Mouse (Mus musculus) mouse embryonic stem cell (cell line): Measurements from ENCODE around the gene Tmem45b.
"Not testable (repeated sequence)": the region's sequence is repeated elsewhere in the genome, so short reads cannot be mapped to it uniquely, and the experiment has no call there.

ENCODE experiments used
- in situ Hi-C, 2 experiments: fragments of 300-500 bp; cut with MboI; formaldehyde crosslinking; loops; 1 replicate in 1 of 2; 3 replicates in 1 of 2; pipeline ENCODE4 v1.14.3; 2019 to 2020; ENCODE audit warnings: low sequenced_read_pairs in 2 of 2, low pct_unique_long_range_greater_than_20kb in 1 of 2, mixed read lengths in 1 of 2; ENCODE audit not compliant: unreplicated experiment in 1 of 2

Gene Tmem45b

DNA sequence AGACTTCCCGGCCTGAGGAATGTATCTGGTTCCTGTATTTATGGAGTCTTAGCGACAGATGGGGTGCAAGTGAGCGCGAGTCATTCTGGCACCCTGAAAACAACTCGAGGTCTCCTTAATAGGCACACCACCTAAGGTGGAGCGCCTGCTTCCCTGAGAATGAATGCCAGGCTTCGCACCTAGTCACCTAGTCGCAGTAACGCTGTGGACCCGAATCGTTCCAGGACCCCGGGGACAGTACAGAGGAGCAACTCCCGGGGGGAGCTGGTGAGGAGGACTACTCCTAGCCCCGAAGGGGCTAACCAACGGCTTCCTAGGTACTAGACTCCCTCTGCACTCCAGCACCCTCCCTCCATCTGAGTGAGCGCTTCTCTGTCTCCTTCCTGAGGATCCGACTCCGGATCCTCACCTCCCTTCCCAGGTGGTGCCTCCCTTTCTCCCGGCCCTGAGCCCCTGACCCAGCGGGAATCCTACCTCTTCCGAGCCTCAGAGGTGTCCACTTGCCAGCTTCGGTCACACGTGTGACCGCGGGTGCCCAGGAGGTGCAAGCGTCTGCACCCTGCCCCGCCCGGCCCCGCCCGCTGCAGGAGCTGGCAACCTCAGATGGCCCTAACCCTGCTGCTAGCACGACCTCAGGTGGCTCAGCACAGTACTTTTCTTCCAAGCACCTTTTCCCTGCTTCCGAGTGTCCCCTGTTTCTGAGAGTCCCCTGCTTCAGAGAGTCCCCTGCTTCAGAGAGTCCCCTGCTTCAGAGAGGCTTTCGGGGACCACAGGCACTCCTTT lies at the start of gene Tmem45b:
Gene Tmem45b (minus strand): TSS at position 771 of the 783 bp plus-strand sequence.
- in situ Hi-C loops: no loop called here

DNA sequence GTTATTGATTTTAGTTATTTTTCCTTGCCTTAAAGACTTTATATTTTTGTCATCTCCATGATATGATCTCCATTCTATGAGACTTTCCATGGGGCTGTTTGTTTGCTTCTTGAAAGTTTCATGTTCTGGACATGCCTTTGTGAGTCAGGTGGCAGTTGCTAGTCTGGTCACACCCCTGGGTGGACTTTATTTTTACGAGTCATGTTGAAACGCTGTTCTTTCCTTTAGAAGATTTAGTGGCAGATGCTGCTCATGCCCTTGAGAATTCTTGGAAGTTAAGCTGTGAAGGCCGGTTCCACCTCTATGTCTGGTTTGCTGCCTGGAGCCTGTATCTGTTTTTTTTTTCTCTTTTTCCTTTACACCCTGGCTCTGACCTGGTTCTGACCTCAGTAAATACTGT lies 43.9 kb upstream of the Tmem45b start:
- in situ Hi-C loops: no loop called here

DNA sequence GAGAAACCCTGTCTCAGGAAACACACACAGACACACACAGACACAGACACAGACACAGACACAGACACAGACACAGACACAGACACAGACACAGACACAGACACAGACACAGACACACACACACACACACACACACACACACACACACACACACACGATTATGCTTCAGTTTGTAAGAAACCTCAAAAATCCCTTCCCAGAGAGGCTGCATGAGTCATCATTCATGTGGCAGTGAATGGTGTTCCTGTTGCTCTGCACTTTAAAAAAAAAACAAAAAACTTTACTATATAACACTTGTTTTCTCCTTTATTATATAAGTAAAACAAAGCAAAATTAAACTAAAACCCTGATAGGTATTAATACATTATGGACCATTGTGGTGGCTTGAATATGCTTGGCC lies 37.0 kb upstream of the Tmem45b start:
- in situ Hi-C loops: not testable (repeated sequence)

DNA sequence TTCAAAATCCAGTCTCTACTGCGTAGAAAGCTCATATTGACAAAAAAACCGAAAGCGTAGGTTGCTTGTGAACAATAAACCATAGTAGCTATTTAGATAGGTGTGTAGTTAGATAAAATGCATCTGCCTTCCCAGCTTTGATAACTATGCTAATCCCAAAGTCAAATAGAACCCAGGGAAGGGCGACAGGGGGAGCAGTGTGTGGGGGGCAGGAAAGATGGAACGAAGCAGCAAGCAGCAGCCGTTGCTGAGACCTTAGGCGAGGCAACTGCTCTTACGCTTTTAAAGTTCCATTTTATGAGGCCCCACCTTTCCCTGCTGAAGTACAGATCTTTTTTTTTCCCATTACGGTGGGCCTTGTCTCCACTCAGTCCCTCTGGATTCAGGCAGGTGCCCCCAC lies 1.1 kb downstream of the Tmem45b start:
- in situ Hi-C loops: no loop called here

DNA sequence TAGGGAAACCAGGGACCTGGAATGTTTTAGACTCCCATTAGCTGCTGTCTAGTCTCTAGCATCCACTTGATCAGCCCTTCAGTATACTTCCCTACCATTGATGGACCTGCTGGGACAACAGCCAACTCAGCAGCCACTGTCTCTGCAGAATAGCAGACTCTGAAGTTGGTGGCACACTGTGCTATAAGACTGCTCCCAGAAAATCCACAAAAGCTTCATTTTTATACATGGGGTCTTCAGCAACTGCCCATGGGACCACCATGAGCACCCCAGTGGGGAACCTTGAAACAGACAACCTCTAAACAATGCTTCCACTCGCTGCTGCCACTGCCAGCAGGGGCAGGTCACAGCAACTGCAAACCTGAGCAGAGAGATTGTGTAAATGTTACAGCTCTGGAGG lies 9.9 kb downstream of the Tmem45b start:
- in situ Hi-C loops: no loop called here

DNA sequence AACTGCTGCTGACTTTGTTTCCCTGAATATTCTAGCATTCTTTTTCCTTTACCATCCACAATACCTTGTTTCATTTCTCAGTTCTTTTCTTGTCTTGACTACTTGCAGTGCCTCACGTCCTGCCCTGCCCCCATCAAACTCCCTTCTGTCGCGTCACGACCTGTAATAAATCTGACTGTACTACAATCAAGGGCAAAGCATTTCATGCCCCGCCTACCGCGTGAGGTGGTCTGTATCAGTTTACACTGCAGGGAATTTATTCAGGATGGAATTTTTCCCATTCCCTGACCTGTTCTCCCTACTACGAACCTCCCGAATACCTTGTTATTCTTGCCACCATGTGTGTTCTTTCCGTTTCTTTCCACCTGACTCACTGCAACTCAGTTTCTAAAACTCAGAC lies 12.1 kb downstream of the Tmem45b start:
- in situ Hi-C loops: no loop called here

DNA sequence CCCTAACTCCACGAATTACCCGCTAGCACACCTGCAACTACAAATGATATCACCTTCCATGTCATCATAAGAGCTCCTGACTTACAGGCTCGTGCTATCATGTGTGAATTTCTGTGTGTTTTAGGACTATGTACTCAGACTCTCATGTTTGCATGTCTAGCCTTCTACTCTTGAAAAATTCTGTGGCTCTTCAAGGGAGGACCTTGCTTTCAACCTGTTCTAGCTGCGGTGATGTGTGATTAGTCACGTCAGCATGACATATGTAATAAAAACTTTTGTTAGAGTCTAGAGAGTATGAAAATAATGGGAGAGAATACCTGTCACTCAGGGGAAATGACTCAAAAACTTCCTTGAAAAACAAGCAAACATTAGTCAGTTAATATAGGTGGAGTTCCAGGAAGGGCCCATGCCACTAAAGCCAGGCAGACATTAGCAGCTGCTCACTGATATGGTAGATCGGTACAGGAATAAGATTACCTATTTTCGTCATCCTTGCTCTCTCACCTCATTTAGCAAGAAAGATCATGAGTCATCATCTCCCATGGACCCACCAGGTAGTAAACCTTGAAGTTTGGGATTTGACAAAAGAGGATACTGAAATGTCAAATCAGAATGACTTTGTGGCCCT lies 15.0 kb downstream of the Tmem45b start:
- in situ Hi-C loops: no loop called here

DNA sequence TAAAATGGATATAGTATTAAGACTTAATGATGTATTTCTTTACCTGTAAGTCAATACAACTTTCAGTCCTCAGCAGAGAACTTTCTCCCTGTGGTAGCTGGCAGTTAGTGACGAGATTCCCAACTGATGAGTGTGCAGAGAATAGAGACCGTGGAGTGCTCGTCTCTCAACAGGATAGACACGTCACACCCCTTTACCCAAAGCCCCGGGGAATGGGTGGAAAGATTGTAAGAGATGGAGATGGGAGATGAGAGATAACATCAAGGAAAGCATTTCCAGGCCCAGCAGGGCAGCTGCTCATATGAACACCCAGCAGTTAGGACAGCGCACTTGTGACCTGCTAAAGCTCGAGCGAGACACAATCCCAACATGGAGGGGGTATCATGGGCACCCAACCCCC lies 20.0 kb downstream of the Tmem45b start:
- in situ Hi-C loops: no loop called here

DNA sequence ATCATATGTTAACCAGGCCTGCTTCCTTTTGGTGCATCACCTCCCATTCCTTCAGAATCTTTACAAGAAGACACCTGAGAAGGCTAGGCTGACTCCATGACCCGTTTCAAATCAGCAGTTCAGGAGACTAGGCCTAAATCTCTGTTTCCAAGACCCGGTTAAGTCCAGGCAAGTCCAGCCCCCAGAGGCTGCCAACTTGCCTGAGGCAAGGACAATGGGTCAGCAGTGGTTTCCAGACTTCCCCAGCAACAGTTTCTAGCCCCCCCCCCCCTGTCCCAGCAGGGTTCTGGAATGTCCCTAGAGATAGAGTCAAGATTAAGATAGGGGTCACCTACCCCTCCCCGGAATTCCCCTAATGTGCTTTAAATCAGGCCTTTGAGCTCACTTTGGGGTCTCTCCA lies 22.8 kb downstream of the Tmem45b start:
- in situ Hi-C loops: no loop called here

DNA sequence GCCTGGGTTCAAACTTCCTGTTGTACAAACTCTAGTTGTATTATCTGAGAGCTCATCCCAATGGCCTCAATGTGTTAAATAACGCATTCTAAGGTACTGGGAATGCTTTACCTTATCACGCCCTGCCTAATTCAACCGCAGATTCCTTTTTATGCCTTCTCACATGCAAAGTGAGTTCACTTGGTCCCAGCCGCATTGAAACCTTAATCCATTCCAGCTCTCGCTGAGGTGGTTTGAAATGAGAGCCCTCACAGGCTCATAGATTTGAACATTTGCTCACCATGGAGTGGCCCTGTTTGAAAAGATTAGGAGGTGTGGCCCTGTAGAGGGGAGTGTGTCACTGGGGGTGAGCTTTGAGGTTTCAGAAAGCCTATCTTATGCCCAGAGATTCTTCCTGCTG lies 23.9 kb downstream of the Tmem45b start:
- in situ Hi-C loops: no loop called here

DNA sequence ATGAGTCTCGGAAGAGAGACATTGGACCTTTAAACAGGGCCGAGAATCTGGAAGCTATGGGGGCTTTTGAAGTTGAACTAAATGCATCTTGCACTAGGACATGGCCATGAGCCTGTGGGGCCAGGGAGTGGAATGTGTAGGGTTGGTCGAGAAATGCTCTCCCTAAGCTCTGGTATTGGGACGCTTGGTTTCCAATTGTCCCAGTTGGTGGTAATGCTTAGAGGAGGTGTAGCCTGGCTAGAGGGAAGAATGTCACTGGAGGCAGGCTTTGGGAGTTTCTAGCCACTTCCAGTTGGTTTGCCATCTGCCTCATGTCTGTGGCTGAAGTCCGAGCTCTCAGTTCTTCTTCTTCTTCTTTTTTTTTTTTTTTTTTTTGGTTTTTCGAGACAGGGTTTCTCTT lies 24.9 kb downstream of the Tmem45b start:
- in situ Hi-C loops: no loop called here

DNA sequence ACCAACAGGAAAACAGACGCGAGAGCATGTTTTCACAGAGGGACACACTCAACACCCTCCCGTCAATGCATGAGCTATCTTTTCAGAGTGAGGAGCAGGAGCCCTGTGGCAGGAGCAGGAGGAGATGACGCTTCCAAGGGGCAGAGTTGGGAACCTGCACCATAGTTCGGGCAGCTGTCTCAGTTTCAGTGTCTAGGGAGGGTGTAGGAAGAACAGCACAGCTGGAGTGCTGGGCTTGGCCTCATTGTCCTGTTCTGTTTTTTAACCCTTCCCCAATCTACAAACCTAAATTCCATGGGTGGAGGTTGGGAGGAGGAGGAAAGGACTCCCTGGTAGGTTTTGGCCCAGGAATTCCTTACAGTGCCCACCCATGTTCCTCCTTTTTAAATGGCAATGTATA lies 25.4 kb downstream of the Tmem45b start:
- in situ Hi-C loops: no loop called here

DNA sequence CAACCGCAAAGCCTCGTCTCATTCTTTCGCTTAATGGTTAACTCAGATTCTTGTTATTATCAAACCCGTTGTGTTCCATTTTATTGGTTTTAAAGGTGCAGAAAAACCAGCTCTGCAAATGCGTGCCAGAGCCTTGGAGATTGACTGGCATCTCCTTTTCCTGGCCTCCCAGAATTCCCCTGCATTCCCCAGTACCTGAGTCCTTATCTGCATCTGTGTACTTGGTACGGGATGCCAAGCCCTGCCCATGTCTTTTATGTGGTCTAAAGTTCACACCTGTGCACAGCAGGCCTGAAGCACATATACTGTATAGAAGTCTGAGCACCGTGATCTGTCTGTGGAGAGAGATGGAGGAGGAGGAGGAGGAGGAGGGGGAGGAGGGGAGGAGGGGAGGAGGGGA lies 26.4 kb downstream of the Tmem45b start:
- in situ Hi-C loops: no loop called here

DNA sequence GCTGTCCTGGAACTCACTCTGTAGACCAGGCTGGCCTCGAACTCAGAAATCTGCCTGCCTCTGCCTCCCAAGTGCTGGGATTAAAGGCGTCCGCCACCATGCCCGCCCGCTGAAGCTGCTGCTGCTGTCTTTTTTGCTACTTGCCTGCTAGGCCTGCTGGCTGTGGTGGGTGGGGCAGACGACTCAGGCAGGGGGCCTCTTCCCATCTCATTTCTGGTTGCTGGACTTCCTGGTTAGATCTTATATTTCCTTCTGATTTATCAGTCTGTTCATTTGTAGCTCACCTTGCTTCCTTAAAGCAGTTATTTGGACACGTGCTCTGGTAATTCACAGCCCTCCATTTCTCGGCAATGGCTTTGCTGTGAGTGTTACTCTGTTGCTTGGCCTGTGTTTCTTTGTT lies 28.8 kb downstream of the Tmem45b start:
- in situ Hi-C loops: no loop called here

DNA sequence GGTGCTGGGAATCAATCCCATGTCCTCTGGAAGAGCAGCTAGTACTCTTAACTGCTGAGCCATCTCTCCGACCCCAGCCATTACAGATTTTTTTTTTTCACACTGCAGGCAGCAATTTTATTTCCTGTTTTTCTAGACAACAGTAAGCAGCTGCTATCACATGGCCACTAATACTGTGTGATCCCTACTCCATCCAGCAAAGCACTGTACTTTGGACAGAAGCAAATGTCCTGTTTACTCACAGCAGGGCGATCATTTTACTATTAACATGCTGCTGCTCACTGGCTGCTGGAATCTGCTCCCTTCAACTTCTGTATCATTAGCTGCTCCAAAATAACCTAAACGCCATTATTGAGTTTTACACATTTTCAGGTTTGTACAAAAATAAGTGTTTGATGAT lies 30.8 kb downstream of the Tmem45b start:
- in situ Hi-C loops: no loop called here

DNA sequence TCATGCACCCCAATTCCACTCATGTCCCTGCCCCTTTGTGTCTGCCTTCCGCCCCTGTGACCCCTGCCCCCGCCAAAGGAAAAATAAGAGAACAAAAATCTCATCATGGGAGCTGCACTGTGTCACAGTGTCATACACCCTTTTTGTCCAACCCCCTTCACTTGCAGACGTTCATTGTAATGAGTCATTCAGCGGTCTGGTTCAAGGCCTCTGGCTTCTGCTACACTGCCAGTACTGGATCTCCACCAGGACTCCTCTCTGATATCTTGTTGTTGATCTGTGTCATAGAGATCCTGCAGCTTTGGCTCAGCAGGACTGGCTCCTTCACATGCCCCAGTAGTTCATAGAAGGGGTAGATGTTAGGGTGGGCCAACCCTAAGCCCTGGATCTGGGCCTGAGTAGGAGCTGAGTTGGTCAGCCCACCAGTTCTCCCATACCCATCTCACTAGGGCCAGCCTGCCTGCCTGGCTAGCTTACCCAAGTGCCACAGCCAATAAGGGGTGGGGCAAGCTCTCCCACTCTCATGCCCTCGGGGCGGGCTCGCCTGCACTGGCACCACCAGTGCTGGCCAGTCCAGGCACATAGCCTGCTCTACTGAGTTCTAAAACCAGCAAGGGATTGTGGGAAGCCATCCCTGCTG lies 31.8 kb downstream of the Tmem45b start:
- in situ Hi-C loops: no loop called here

DNA sequence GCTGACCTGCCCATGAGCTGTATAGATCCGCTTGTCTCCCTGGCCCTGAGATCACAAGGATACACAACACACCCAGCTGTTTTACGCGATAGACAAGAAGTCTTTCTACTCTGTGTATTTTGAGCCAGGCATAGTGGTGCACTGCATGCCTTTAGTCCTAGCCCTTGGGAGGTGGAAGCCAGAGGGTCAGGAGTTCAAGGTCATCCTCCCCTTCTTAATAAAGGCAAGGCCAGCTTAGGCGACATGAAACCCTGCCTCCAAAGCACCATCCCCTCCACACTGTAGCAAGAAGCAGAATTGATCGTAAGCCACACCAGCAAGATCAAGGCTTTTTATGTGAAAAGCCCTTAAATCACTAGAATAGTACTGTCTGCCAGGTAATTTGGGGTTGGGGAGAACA lies 32.5 kb downstream of the Tmem45b start:
- in situ Hi-C loops: no loop called here

DNA sequence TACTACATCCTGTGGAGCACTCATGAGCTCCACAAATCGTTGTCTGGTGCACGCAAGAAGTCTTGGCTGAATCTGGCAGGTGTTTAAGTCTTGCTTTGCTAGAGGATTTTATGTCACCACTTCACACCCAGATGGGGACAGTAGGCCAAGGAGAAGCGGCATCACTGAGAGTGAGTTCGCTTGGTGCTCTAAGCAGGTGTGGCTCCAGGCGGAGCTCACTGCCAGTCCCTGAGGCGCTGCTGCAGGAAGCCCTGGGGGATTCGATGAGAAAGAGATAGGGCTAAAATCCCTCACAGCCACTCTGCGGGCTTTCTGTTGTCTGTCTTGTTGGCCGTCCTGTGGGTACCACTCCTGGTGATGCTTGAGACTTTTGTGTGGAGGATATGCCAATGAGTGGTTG lies 34.3 kb downstream of the Tmem45b start:
- in situ Hi-C loops: no loop called here

DNA sequence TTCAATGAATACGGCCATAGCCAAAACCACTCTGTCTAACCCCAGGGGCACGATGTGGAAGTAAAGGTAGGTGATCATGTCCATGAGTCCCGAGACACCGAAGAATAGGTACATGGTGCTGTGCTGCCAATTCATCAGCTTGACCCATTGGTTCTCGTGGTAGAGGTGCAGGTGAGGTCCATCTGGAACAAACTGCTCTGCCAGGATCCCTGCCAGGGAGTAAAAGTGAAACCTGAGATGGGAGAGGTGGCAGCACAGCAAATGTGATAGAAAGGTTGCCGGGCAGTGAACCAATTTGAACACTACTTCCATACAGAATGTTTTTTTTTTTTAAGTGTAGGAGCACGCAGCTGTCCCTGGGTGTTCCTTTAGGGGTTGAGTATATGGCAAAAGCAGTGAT lies 35.3 kb downstream of the Tmem45b start:
- in situ Hi-C loops: no loop called here

DNA sequence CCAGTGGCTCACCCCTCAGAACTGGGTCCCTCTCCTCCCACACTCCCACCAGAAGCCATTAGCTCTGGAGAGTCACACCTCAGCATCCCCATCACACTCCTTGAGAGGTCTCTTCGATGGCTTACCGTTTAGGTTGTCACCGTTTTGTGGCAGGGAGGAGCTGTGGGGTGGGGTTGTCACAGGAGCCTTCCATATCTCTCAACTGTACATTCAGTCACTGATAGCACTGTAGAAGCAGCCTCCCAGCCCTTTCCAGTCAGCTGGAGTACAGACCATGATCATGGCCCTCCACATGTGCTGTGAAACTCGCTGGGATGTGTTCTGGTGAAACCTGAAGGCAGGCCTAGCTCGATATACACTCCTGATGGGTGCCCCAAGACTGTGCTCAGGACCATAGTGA lies 42.1 kb downstream of the Tmem45b start:
- in situ Hi-C loops: loop anchor here in 1 of 2 experiments (25.0 kb wide), 1 partner anchor 115 kb away; no protein-coding TSS in a partner anchor
